Mouse (Mus musculus) urinary bladder, postnatal 4 days (tissue): Measurements from ENCODE around the gene Zkscan3.

Experiments
- DNase-seq, 2 experiments: peaks; one replicate each; pipeline ENCODE4 v3.0.0; 2021 to 2022; ENCODE audit warnings: low spot score in 2 of 2

The Zkscan3 gene

GRCm38 (mm10) chr13:21397486-21397885 lies 5.1 kb downstream of the Zkscan3 start:
- no peak for DNase-seq

- DNase-seq: peak in 1 of 2 experiments; percentile 30
These were observed 6.5 kb downstream of the Zkscan3 start for GRCm38 (mm10) chr13:21396048-21396447.

- DNase-seq: no peak
These were observed 6.9 kb downstream of the Zkscan3 start for GRCm38 (mm10) chr13:21395623-21396022.

- no peak for DNase-seq
These were observed 7.3 kb downstream of the Zkscan3 start for GRCm38 (mm10) chr13:21395211-21395610.

GRCm38 (mm10) chr13:21377773-21378172 lies 24.8 kb downstream of the Zkscan3 start:
- DNase-seq: no peak

- DNase-seq: no peak
These were observed 29.9 kb downstream of the Zkscan3 start for GRCm38 (mm10) chr13:21372700-21373099.

- no peak for DNase-seq
These were observed 35.9 kb downstream of the Zkscan3 start for GRCm38 (mm10) chr13:21366635-21367034.

GRCm38 (mm10) chr13:21363719-21364118 lies 38.8 kb downstream of the Zkscan3 start:
- no peak for DNase-seq

GRCm38 (mm10) chr13:21362621-21363248 lies 39.8 kb downstream of the Zkscan3 start, which contains the start of gene Zscan12:
Gene Zscan12, plus strand, starts transcription at chr13:21362820.
- peak; percentile 84 to 89 for DNase-seq

- DNase-seq: no peak
These were observed 52.0 kb downstream of the Zkscan3 start for GRCm38 (mm10) chr13:21350593-21350992.

GRCm38 (mm10) chr13:21346610-21347009 lies 55.9 kb downstream of the Zkscan3 start, which contains the start of gene Olfr1367:
Gene Olfr1367, plus strand, starts transcription at chr13:21346910.
- no peak for DNase-seq
